Mouse (Mus musculus) bone marrow macrophage, adult 2 months (primary cell): ENCODE measurements around the gene Rnasek.

Source experiments
- CTCF ChIP-seq: IDR thresholded peaks from 2 replicates; pipeline ENCODE4 v1.5.1; 2012; ENCODE audit warnings: low read depth, mild to moderate bottlenecking, low read length, moderate library complexity
- POLR2A ChIP-seq: IDR thresholded peaks from 2 replicates; pipeline ENCODE4 v1.6.1; 2012; ENCODE audit warnings: mild to moderate bottlenecking, low read depth, low read length, borderline replicate concordance

DNA sequence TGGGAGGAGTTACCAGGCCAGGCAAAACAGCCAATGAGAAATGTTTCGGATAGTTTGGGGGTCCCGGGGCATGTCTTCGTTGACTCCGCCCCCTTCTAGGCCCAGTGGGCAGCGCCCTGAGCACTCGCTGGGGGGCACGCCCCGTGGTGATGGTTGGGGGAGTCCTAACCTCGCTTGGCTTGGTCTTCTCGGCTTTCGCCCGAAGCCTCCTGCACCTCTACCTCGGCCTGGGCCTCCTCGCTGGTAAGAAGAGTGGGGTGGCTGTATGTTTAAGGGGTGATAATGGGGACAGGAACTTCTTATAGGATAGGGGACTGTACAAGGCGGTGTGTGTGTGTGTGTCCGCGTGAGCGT lies 24.8 kb downstream of the Rnasek start:
- TF ChIP-seq POLR2A (no peak), CTCF (no peak)
